Mouse (Mus musculus) gastrocnemius, postnatal 25 days (tissue): Measurements from ENCODE around the gene Hoxb6. TPM values are rescaled to one million over a fixed set of nuclear protein-coding genes. Genes with fewer than 3 reads are reported as not detected.

Experiments
- DNase-seq: peaks from one replicate; pipeline ENCODE4 v3.0.0; 2022
- total RNA-seq, 2 experiments: library from RNA; stranded (reverse); gene quantifications; 1 replicate in 1 of 2; 2 replicates in 1 of 2; pipeline ENCODE4 v1.2.3; 2021

Hoxb6 gene
- total RNA-seq, 2 experiments from 2014 or later = 0.31 to 0.62 TPM

GRCm38 (mm10) chr11:96285771-96286738 lies 6.2 kb upstream of the Hoxb6 start, which contains the start of gene Hoxb7:
Gene Hoxb7 (plus strand): TSS chr11:96286623.
- no peak for DNase-seq

GRCm38 (mm10) chr11:96286739-96287385 lies 5.4 kb upstream of the Hoxb6 start:
- DNase-seq = no peak

- DNase-seq = no peak
These were observed 4.9 kb upstream of the Hoxb6 start for GRCm38 (mm10) chr11:96287411-96287810.

GRCm38 (mm10) chr11:96288455-96289221 lies 3.6 kb upstream of the Hoxb6 start:
- DNase-seq = no peak

- DNase-seq = no peak
These were observed 3.0 kb upstream of the Hoxb6 start for GRCm38 (mm10) chr11:96289293-96289692.

GRCm38 (mm10) chr11:96289837-96290236 lies 2.4 kb upstream of the Hoxb6 start:
- no peak for DNase-seq

GRCm38 (mm10) chr11:96290705-96291355 lies 1.4 kb upstream of the Hoxb6 start:
- DNase-seq = no peak

- DNase-seq = no peak
These were observed 457 bp downstream of the Hoxb6 start for GRCm38 (mm10) chr11:96292565-96293301.

GRCm38 (mm10) chr11:96293302-96293921 lies 1.1 kb downstream of the Hoxb6 start:
- DNase-seq = no peak

- DNase-seq = no peak
These were observed 2.2 kb downstream of the Hoxb6 start for GRCm38 (mm10) chr11:96294245-96295091.

- DNase-seq = no peak
These were observed 3.0 kb downstream of the Hoxb6 start for GRCm38 (mm10) chr11:96295092-96295835.

- no peak for DNase-seq
These were observed 4.7 kb downstream of the Hoxb6 start for GRCm38 (mm10) chr11:96296997-96297396.

- no peak for DNase-seq
These were observed 5.2 kb downstream of the Hoxb6 start for GRCm38 (mm10) chr11:96297428-96297827.

GRCm38 (mm10) chr11:96297968-96298635 lies 5.8 kb downstream of the Hoxb6 start:
- DNase-seq = no peak

- DNase-seq = no peak
These were observed 6.8 kb downstream of the Hoxb6 start for GRCm38 (mm10) chr11:96298895-96299667.

GRCm38 (mm10) chr11:96299781-96300180 lies 7.5 kb downstream of the Hoxb6 start:
- no peak for DNase-seq

GRCm38 (mm10) chr11:96300354-96301063 lies 8.2 kb downstream of the Hoxb6 start:
- no peak for DNase-seq
